Mouse (Mus musculus) Muller cell, postnatal 12 days (primary cell): ENCODE measurements around the gene Lmf1.

Experiments
- DNase-seq: peaks from one replicate; pipeline ENCODE4 v3.0.0-alpha.2; 2015; ENCODE audit errors: inconsistent ontology term

Gene Lmf1

GRCm38 (mm10) chr17:25640956-25641355 lies 62.1 kb downstream of the Lmf1 start:
- no peak for DNase-seq

- DNase-seq, result peak; percentile 80
Measured at GRCm38 (mm10) chr17:25642032-25642431, 63.1 kb downstream of the Lmf1 start.

- DNase-seq, result no peak
Measured at GRCm38 (mm10) chr17:25643517-25644294, 64.8 kb downstream of the Lmf1 start.

GRCm38 (mm10) chr17:25644761-25645160 lies 65.9 kb downstream of the Lmf1 start:
- no peak for DNase-seq

- DNase-seq, result no peak
Measured at GRCm38 (mm10) chr17:25645661-25646060, 66.8 kb downstream of the Lmf1 start.

GRCm38 (mm10) chr17:25647901-25648300 lies 69.0 kb downstream of the Lmf1 start:
- no peak for DNase-seq

GRCm38 (mm10) chr17:25648678-25649216 lies 69.9 kb downstream of the Lmf1 start:
- no peak for DNase-seq

- no peak for DNase-seq
Measured at GRCm38 (mm10) chr17:25650726-25651125, 71.8 kb downstream of the Lmf1 start.

GRCm38 (mm10) chr17:25652272-25652671 lies 73.4 kb downstream of the Lmf1 start:
- no peak for DNase-seq

- DNase-seq, result no peak
Measured at GRCm38 (mm10) chr17:25656142-25656825, 77.4 kb downstream of the Lmf1 start.

GRCm38 (mm10) chr17:25656826-25657189 lies 77.9 kb downstream of the Lmf1 start:
- no peak for DNase-seq

GRCm38 (mm10) chr17:25663213-25663835 lies 84.4 kb downstream of the Lmf1 start:
- no peak for DNase-seq

- DNase-seq, result no peak
Measured at GRCm38 (mm10) chr17:25665485-25665884, 86.6 kb downstream of the Lmf1 start.

GRCm38 (mm10) chr17:25665891-25666290 lies 87.0 kb downstream of the Lmf1 start:
- DNase-seq, result no peak

- no peak for DNase-seq
Measured at GRCm38 (mm10) chr17:25668481-25669055, 89.7 kb downstream of the Lmf1 start.

GRCm38 (mm10) chr17:25672982-25673381 lies 94.1 kb downstream of the Lmf1 start:
- DNase-seq, result peak; percentile 24

- no peak for DNase-seq
Measured at GRCm38 (mm10) chr17:25677969-25678368, 99.1 kb downstream of the Lmf1 start.

- no peak for DNase-seq
Measured at GRCm38 (mm10) chr17:25679818-25680217, 100.9 kb downstream of the Lmf1 start.

- no peak for DNase-seq
Measured at GRCm38 (mm10) chr17:25681636-25682035, 102.8 kb downstream of the Lmf1 start.

- DNase-seq, result peak; percentile 33
Measured at GRCm38 (mm10) chr17:25686323-25686722, 107.4 kb downstream of the Lmf1 start.

GRCm38 (mm10) chr17:25688922-25689321 lies 110.0 kb downstream of the Lmf1 start:
- no peak for DNase-seq

- no peak for DNase-seq
Measured at GRCm38 (mm10) chr17:25696263-25696662, 117.4 kb downstream of the Lmf1 start.
